Mouse (Mus musculus) kidney, adult 2 months (tissue): ENCODE data around the gene Olfr498. TPM values are rescaled to one million over a fixed set of nuclear protein-coding genes. Genes with fewer than 3 reads are reported as not detected.

Source experiments
- DNase-seq: peaks from one replicate; pipeline ENCODE4 v3.0.0; 2021
- H3K27ac ChIP-seq: fragments of 200-500 bp; 2 replicates; pipeline ENCODE4 v1.5.1; 2012; ENCODE audit warnings: low read depth, low read length, control low read depth, inconsistent platforms; ENCODE audit not compliant: insufficient read depth
- H3K27me3 ChIP-seq: fragments of 200-500 bp; replicated peaks from 2 replicates; pipeline ENCODE4 v1.6.1; 2012; ENCODE audit warnings: mild to moderate bottlenecking, moderate library complexity, low read length, inconsistent platforms; ENCODE audit not compliant: control insufficient read depth, insufficient read depth
- H3K36me3 ChIP-seq: fragments of 200-500 bp; 2 replicates; pipeline ENCODE4 v1.6.1; 2012; ENCODE audit warnings: mild to moderate bottlenecking, moderate library complexity, low read length, inconsistent platforms; ENCODE audit not compliant: control insufficient read depth, insufficient read depth
- H3K4me1 ChIP-seq: fragments of 200-500 bp; 2 replicates; pipeline ENCODE4 v1.6.1; 2011; ENCODE audit warnings: low read length; ENCODE audit not compliant: control insufficient read depth, insufficient read depth
- H3K4me3 ChIP-seq: fragments of 200-500 bp; 2 replicates; pipeline ENCODE4 v1.5.1; 2011; ENCODE audit warnings: mild to moderate bottlenecking, low read depth, low read length, control low read depth; ENCODE audit not compliant: insufficient read depth
- CTCF ChIP-seq: fragments of 200-500 bp; conservative IDR thresholded peaks from 2 replicates; pipeline ENCODE4 v1.5.1; 2011; ENCODE audit warnings: low read depth, mild to moderate bottlenecking, control low read depth, low read length, moderate library complexity, mixed read lengths; ENCODE audit not compliant: insufficient read depth, insufficient read length
- POLR2A ChIP-seq: fragments of 200-500 bp; IDR thresholded peaks from one replicate; pipeline ENCODE4 v1.6.1; 2011; ENCODE audit warnings: low read depth, low read length, control low read depth
- WGBS: fragments of 180-500 bp; shearing (Covaris S2); methylation state at CpG from one replicate; pipeline ENCODE4 v1.1.7; 2018; 5-methylcytosine and 5-hydroxymethylcytosine counted together
- polyA plus RNA-seq: library from polyadenylated mRNA; depleted of rRNA; stranded (reverse); fragments of >200 nt; gene quantifications from 2 replicates; pipeline ENCODE4 v1.2.3, GENCODE M21; 2012; rRNA removed

Olfr498 gene
- polyA plus RNA-seq, result not detected in 2 replicates

DNA sequence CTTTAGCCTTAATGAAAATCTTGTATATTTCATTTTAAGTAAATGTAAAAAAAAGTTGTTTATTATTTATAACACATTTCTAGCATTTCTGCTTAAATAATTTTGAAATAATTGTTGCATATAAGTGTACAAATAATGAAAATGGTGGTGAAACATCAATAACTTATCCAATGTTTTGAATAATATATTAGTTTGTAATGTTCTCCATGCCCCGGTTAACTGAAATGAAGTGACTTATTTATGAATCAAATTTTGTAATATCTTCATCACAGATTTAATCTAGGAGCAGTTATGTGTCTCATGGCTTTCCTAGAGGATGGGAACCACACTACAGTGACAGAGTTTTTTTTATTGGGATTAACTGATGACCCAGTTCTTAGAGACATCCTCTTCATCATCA lies at the start of gene Olfr498:
TSS of gene Olfr498 (plus strand) at position 301 of the 400 bp plus-strand sequence.
- Histone ChIP-seq H3K27me3 (no peaks in the 10 kb centered on the region), H3K4me3 (no peak within 1 kb of the TSS), H3K36me3 (no peaks in the 10 kb centered on the region), H3K4me1 (no peaks in the 10 kb centered on the region), H3K27ac (no peak within 1 kb of the TSS)
- DNase-seq, result no peak
- WGBS, result 97% methylated on average over 1 of the region's 1 CpGs
- TF ChIP-seq CTCF, result no peak
- TF ChIP-seq POLR2A, result no peak

DNA sequence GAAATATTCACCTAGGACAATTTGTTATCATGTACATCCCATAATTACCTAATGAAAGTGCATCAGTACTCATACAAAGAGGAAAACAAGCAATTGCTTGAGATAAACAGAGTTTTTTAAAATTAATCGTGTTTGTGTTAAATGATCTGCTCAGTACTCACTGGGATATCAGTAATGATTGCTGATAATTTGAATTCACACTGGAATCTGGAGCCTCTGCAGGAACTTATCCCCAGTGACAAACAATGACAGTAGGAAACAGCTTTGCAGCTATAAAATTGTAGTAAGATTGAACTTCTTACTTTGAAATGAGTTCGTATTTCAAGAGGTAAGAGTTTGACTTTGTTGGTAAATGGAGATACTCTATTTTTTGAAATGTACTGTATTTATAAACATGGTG lies 45.0 kb upstream of the Olfr498 start, which contains the start of gene Olfr497:
TSS of gene Olfr497 (plus strand) at position 301 of the 400 bp plus-strand sequence.
- TF ChIP-seq CTCF (no peak), POLR2A (no peak)
- Histone ChIP-seq H3K4me1 (no peaks in the 10 kb centered on the region), H3K27ac (no peak within 1 kb of the TSS), H3K4me3 (no peak within 1 kb of the TSS), H3K27me3 (no peaks in the 10 kb centered on the region), H3K36me3 (no peaks in the 10 kb centered on the region)
- DNase-seq, result no peak
- WGBS, result 74% methylated on average over 2 of the region's 2 CpGs

Other genes with a start within 250 kb of the Olfr498 start
- gene Olfr488, start 207.0 kb upstream of the Olfr498 start, polyA plus RNA-seq, result not detected in 2 replicates
- not detected in 2 replicates for gene Olfr490, start 176.4 kb upstream of the Olfr498 start, polyA plus RNA-seq
- not detected in 2 replicates for gene Olfr491, start 151.9 kb upstream of the Olfr498 start, polyA plus RNA-seq
- not detected in 2 replicates for gene Olfr492, start 141.7 kb upstream of the Olfr498 start, polyA plus RNA-seq
- not detected in 2 replicates for gene Olfr493, start 118.3 kb upstream of the Olfr498 start, polyA plus RNA-seq
- gene Olfr494, start 100.0 kb upstream of the Olfr498 start, polyA plus RNA-seq, result not detected in 2 replicates
- gene Olfr495, start 72.2 kb upstream of the Olfr498 start, polyA plus RNA-seq, result not detected in 2 replicates
- not detected in 2 replicates for gene Olfr497, start 44.9 kb upstream of the Olfr498 start, polyA plus RNA-seq
- not detected in 2 replicates for gene Olfr502, start 59.7 kb downstream of the Olfr498 start, polyA plus RNA-seq
- gene Olfr503, start 79.2 kb downstream of the Olfr498 start, polyA plus RNA-seq, result not detected in 2 replicates
- gene Olfr504, start 100.5 kb downstream of the Olfr498 start, polyA plus RNA-seq, result not detected in 2 replicates
- not detected in 2 replicates for gene Olfr506, start 145.5 kb downstream of the Olfr498 start, polyA plus RNA-seq
- not detected in 2 replicates for gene Olfr507, start 156.5 kb downstream of the Olfr498 start, polyA plus RNA-seq
- not detected in 2 replicates for gene Olfr508, start 164.7 kb downstream of the Olfr498 start, polyA plus RNA-seq
- not detected in 2 replicates for gene Olfr509, start 186.6 kb downstream of the Olfr498 start, polyA plus RNA-seq
- gene Olfr510, start 201.1 kb downstream of the Olfr498 start, polyA plus RNA-seq, result not detected in 2 replicates
- gene Olfr512, start 248.0 kb downstream of the Olfr498 start, polyA plus RNA-seq, result not detected in 2 replicates